Mouse (Mus musculus) frontal cortex, adult 2 months (tissue): ENCODE measurements at regions not wholly inside any gene's neighbourhood (a gene's known extent, or its start where the extent isn't known, plus 50 kb on each side); places are given as distances from the start of the nearest gene placed in this dataset.
A peak's percentile ranks its signal among the peaks of the same experiment; 100 is the strongest.

Experiments
- DNase-seq, 2 experiments: peaks; one replicate each; pipeline ENCODE4 v3.0.0; 2022; ENCODE audit warnings: low spot score in 1 of 2; ENCODE audit errors: extremely low spot score in 1 of 2

DNA sequence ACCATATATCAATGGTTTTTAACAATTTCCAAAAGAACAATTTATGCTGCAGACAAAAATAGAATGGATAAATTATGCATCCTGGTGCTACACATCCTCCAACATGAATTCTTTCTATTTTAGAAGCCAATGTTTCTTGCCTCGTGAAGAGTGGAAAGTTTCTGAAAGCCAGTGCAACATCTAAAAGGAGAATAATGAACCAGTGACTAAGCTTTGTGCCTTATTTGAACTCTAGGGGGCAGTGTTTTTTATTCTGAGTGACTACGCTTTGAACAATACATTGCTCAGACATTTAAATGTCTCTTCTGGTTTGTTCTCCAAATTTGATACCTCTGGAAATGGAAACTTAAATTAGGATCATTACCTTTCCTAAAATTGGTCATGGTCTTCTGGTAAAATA is 78.0 kb downstream of the Yipf7 start:
- DNase-seq, result peak in 1 of 2 experiments; percentile 10
